Mouse (Mus musculus) v-Abl transformed pro-B cells (cell line): ENCODE measurements around the gene Hist1h2ah.

ENCODE experiments used
- in situ Hi-C, 2 experiments: fragments of 400-800 bp; cut with MboI; formaldehyde crosslinking; loops; one replicate each; pipeline ENCODE4 v1.15.1; 2025; ENCODE audit not compliant: unreplicated experiment in 2 of 2

Hist1h2ah gene

GRCm38 (mm10) chr13:22020901-22021339 is 14.4 kb downstream of the Hist1h2ah start:
- in situ Hi-C loops = loop anchor here (5.0 to 10.0 kb wide), 10 partner anchors 49 to 1496 kb away; partner anchors contain the start of genes Abt1 (in 1 of the 2) and Trim27 (in 1 of the 2)

- in situ Hi-C loops = loop anchor here (5.0 to 10.0 kb wide), 10 partner anchors 48 to 1497 kb away; partner anchors contain the start of genes Abt1 (in 1 of the 2) and Trim27 (in 1 of the 2)
These were observed 15.2 kb downstream of the Hist1h2ah start for GRCm38 (mm10) chr13:22019934-22020835.

- in situ Hi-C loops = no loop called here
These were observed 19.6 kb downstream of the Hist1h2ah start for GRCm38 (mm10) chr13:22015479-22016450.

GRCm38 (mm10) chr13:22014411-22014845 is 20.9 kb downstream of the Hist1h2ah start:
- in situ Hi-C loops = no loop called here

- in situ Hi-C loops = no loop called here
These were observed 21.7 kb downstream of the Hist1h2ah start for GRCm38 (mm10) chr13:22013716-22014115.

GRCm38 (mm10) chr13:22009642-22010041 is 25.7 kb downstream of the Hist1h2ah start, which contains the start of gene Prss16:
Gene Prss16, minus strand, starts transcription at chr13:22009742.
- in situ Hi-C loops = no loop called here

GRCm38 (mm10) chr13:22008707-22009106 is 26.7 kb downstream of the Hist1h2ah start:
- in situ Hi-C loops = no loop called here

GRCm38 (mm10) chr13:22007872-22008271 is 27.5 kb downstream of the Hist1h2ah start:
- in situ Hi-C loops = no loop called here

- in situ Hi-C loops = no loop called here
These were observed 28.3 kb downstream of the Hist1h2ah start for GRCm38 (mm10) chr13:22007121-22007510.

GRCm38 (mm10) chr13:22006334-22007120 is 28.8 kb downstream of the Hist1h2ah start:
- in situ Hi-C loops = no loop called here

- in situ Hi-C loops = no loop called here
These were observed 29.6 kb downstream of the Hist1h2ah start for GRCm38 (mm10) chr13:22005605-22006333.

GRCm38 (mm10) chr13:22001823-22002222 is 33.5 kb downstream of the Hist1h2ah start:
- in situ Hi-C loops = no loop called here

- in situ Hi-C loops = no loop called here
These were observed 34.0 kb downstream of the Hist1h2ah start for GRCm38 (mm10) chr13:22001346-22001745.

GRCm38 (mm10) chr13:21999147-21999546 is 36.2 kb downstream of the Hist1h2ah start:
- in situ Hi-C loops = no loop called here

GRCm38 (mm10) chr13:21998412-21998811 is 37.0 kb downstream of the Hist1h2ah start:
- in situ Hi-C loops = no loop called here

- in situ Hi-C loops = no loop called here
These were observed 37.5 kb downstream of the Hist1h2ah start for GRCm38 (mm10) chr13:21997821-21998220.

GRCm38 (mm10) chr13:21997201-21997820 is 38.1 kb downstream of the Hist1h2ah start:
- in situ Hi-C loops = no loop called here

GRCm38 (mm10) chr13:21996840-21997185 is 38.6 kb downstream of the Hist1h2ah start:
- in situ Hi-C loops = no loop called here
